Mouse (Mus musculus): ENCODE measurements around the gene Tia1.

Tia1 gene

DNA sequence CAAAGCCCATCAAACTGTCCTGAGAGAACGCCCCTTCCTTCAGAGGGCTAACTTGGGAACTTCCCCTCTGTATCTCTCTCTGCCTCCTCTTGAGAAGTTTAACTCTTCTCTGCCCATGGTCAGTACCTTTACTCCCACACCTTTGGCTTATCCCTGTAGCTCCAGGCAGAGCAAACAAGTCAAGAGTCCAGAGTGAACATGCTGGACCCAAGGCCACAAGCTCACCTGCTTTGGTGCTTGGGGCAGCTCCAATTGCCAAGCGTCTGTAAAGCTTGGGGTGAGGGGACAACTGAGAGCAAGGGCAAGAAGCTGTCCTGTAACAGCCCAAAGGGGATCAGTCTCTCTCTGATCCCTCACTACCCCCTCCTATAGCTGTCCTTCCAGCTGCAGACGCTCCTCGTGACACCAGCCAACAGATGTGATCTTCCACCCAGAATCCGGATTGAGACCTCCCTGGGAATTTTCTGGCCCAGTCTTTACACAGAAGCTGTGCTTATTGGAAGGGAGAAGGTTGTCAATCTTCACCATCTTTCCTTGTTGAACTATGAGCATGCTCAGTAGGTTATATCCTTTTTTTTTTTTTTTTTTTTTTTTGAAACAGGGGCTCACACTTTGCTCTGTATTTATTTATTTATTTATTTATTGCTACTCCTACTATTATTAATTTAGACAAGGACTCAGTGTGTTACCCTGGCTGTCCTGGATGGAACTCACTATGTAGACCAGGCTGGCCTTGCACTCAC is 18.5 kb upstream of the Tia1 start:
- DNase-seq (ENCODE audit: low spot score in 2 of 2): no peak

DNA sequence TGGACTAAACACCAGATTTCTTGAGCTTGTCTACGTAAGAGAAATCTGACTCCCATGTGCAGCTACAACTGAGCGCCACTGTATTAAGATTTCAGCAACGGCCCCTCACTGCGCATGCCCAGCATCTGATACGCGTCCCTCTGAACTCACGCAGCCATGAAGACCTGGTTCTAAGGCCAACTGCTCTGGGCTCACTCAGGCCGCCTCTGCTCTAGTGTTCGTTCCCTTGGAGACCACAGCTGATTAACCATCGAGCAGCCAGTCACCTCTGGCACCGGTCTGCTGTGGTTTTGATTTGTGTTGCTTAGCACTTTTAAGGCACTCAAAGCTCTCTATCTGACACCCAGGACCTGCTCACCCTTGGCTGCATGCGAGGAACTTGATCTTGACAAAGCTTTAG is 16.7 kb upstream of the Tia1 start:
- DNase-seq (ENCODE audit: low spot score in 2 of 2): no peak

DNA sequence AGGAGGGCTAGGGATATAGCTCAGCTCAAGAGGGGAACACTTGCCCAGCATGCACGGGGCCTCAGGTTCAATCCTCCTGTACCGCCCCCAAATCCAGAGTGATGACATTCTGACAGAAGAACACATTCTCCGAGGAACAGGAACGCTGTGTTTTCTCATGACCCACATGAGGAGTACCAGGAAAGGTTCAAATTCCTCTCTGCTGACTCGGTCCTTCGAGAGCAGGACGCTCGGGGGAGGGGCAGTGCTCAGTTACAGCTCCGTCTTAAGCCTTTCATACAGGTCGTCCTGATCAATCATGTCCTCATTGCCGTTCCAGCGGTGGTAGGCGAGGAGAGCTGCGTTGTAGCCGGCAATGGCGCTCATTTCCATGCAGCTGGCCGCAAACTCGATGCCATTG is 15.6 kb upstream of the Tia1 start:
- DNase-seq (ENCODE audit: low spot score in 2 of 2): no peak

DNA sequence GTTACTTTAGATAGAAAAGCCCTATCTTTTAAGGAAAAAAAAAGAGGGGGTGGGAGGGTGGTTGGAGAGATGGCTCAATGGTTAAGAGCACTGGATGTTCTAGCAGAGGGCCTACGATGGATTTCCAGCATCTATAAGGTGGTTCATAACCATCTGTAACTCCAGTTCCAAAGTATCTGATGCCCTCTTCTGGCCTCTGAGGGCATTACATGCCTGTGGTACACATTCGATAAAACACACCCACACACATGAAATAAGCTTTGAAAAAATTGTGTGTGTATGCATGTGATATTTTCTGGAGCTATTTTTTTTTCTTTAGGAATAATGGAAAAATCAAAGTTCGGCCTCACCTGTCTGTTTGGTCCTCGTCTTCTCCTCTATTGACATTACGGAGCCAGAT is 12.7 kb upstream of the Tia1 start:
- no peak for DNase-seq (ENCODE audit: low spot score in 2 of 2)

DNA sequence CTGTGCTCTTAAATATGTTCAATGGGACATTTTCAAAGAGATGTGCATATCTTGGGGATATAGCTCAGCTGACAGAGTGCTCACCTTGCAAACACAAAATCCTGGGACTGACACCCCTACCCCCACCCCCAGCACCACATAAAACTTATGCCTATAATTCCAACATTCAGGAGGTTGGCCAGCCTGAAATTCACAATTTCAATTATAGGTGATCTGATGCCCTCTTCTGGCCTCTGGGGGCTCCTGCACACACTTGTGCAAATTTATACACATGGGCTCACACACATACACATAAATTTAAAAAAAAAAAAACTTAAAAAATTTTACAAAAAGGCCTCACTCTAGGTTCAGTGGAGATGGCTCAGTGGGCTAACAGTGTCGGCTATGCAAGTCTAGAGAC is 10.8 kb upstream of the Tia1 start:
- DNase-seq (ENCODE audit: low spot score in 2 of 2): no peak

DNA sequence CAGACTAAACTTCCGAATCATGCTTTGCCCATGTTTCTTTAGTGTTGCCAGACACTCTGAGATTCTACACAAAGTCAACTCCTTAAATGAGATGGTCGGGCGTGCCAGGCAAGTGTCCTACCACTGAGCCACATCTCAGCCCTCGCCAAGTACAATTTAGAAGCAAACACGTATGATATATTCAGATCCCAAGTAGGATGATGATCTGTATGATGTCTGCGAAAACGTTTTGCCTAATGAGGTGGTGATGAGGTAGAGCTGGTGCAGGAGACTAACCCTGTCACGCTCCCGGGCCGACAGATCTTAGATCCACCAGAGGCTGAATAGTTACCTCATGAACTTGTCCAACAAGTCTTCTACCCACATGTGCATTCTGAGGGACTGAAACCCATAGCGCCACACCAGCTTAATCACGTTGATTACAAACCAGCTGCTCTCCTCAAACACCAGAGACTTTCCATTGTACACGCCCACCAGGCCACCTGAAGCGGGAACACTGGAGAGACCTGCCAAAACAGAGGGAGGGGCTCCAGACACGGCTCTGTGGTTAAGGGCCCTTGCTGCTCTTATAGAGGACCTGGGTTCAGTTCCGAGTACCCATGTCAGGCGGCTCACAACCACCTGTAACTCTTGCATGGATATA is 9.8 kb upstream of the Tia1 start:
- DNase-seq (ENCODE audit: low spot score in 2 of 2): no peak

DNA sequence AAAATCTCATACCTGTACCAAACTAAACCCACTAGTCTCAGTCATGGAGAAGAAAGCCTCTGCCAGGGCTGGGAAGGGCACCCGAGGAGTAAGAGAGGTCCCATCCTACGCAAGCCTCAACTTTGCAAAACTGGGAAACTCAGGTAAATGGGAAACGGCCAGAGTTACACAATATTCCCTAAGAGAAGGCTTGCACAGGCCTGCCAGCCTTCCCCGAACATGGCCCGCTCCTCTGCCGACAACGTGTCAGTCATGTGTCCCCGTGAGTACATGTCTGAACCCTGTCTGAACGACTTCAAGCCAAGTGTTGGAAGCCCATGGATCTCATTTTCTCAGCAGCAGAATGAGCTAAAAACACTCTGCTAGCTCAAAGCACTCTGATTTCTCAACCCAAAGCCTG is 9.0 kb upstream of the Tia1 start:
- no peak for DNase-seq (ENCODE audit: low spot score in 2 of 2)

DNA sequence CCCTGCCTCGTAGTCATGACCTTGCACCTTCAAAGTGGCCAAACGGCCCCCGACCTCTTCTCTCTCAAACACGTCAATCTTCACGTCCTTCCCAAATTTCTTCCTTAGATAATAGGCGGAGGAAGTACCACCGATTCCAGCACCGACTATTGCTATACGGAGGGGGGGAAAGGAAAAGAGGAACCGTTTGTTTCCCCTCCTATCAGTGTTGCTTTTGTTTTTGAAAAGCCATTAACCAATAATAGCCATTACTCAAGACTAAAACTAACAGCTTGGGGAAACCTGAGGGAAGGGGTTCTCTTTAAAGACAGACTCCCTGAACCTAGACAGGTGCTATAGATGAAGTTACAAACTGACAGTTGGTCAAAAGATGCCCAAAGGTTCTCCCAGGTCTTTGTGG is 8.1 kb upstream of the Tia1 start:
- no peak for DNase-seq (ENCODE audit: low spot score in 2 of 2)

DNA sequence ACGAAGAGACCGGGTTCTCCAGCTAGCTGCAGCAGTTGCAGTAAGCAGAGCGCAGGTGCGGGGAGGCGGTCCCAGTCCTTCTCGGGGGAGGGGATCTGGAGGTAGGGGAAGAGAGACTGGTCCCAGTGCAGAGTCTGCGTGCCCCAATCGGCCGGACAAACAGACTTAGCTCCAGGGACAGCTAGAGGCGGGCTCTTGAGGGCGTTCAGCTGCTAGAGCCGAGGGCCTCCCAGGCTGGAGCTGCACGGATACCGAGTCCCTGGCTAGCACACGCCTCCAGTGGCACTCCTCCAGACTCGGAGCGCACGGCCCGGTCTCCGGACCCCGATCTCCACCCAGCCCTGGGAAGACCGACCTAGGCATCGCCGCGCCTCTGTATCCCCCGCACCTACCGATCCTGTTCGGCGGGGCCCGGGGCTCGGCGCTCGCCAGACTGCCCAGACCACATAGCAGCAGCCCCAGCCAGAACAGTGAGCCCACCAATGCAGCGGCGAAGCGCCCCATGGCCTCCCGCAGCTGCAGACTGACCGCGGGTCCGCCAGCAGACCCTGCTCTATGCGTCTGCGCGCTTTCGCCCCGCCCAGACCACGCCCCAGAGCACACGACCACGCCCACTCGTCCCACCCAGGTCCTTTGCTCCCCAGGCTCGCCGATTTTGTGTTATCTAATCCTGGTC is 7.3 kb upstream of the Tia1 start, which contains the start of gene Pcyox1:
Pcyox1 (minus strand) TSS at position 574 of the 676 bp plus-strand sequence.
- DNase-seq (ENCODE audit: low spot score in 2 of 2): peak; percentile 86

DNA sequence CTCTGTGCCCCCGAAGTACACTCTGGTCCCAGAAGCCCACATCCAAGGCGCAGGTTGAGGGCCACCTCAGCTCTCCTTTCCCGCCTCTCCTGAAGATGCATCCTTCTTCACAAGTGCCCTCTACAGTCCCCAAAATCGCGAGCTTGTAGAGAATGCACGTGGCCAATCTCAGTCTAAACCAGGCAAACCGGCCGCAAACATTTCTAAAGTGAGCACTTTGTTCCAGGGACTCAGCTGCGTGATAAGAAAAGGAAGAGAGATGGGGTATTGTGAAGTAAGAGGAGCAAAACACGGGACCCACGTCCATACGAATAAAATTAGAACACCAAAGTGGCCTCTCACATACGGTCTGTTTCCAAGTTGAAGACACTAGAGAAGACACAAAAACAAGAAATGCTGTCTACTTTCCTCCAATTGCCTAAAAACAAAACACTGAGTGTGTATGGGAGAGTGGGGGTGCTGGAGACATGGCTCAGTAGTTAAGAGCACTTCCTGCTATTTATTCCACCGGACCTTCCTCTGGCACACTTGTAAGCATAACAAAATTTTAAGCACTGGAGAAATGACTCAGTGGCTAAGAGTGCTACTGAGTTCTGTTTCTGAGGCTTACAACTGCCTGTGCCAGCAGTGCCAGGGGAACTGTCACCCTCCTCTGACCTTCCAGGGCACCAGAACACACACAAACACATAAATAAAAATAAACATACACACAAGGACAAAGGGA is 6.6 kb upstream of the Tia1 start:
- no peak for DNase-seq (ENCODE audit: low spot score in 2 of 2)

DNA sequence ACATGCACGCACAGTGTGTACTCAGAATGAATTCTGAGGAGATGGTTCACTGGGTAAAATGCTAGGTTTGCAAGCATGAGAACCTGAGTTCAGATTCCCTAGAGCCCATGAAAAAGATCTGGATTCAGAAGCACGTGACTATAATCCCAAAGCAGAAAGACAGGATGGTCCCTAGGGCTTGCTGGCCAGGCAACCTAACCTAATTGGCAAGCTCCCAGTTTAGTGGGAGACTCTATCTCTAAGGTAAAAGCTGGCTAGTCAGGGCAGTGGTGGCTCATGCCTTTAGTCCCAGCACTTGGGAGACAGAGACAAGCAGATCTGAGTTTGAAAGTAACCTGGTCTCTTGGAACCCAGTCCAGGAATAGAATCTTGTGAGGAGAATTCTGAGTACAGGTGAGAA is 5.0 kb upstream of the Tia1 start:
- DNase-seq (ENCODE audit: low spot score in 2 of 2): no peak

DNA sequence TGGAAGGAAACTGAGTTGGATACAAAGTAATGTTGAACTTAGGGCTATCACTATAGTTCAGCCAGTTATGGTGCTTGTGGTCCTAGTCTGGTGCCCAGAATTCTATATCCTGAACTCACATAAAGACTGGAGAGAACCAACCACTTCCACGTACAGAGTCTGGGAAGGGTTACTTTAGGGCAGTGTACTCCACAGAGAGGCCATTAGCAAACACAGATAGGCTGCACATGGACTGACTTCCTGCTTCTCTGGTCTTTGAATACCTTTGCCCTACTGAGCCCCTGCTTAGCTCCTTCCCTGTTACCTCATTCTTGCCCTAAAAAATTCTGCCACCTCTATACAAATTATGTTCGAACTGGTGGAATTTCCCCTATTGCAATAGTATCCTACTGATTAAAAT is 4.0 kb upstream of the Tia1 start:
- no peak for DNase-seq (ENCODE audit: low spot score in 2 of 2)

DNA sequence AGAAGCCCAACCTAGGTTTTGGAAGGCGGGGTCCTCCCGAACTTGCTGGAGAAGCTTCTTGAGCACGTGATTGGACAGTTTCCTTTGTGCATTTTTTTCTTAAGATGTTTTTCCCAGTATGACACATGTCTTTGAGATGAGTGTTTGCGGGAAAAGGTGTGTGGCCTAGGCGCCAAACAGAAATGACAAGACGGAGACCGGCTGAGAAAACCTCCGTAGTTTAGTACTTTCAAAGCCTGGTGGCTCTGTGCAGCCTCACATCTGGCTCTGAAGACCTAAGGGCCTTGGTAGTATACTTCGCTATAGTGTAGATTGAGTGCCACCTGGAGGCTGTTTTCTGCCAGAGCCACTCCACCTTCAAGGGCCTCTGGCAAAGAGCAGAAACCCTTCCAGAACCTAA is 3.0 kb upstream of the Tia1 start:
- peak; percentile 52 to 65 for DNase-seq (ENCODE audit: low spot score in 2 of 2)

DNA sequence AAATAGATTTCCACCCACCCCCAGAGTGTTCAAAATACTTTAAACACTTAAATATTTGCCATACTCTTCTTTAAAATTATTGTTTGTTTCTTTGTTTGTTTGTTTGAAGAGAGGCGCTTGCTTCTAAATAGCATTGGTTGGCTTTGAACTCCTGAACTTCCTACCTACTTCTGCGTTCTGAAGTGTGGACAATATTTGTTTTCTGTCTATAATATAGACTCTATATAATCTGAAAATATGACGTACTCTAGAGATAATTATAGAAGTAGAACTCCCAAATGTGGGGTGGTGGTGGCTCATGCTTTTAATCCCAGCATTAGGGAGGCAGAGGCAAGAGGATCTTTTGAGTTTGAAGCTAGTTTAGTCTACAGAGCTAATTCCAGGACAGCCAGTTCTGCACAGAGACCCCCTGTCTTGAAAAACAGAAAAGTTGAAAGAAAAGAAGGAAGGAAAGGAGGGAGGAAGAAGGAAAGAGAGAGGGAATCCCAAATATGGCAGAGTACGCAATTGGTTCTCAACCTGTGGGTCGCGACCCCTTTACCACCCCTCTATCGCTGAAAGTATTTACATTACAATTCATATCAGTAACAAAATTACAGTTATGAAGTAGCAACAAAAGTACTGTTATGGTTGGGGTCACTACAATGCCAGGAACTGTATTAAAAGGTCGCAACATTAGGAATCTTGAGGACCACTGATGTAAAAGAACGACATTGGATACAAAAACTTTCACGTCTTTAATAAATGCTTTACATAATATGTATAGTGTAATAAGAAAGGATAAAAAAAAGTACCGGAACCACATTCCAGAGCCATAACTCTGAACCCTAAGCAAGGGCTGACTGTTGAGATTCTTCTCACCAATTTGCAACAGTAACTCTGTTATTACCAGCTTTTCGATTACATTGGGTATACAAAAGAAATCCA is 1.1 kb upstream of the Tia1 start:
- no peak for DNase-seq (ENCODE audit: low spot score in 2 of 2)

DNA sequence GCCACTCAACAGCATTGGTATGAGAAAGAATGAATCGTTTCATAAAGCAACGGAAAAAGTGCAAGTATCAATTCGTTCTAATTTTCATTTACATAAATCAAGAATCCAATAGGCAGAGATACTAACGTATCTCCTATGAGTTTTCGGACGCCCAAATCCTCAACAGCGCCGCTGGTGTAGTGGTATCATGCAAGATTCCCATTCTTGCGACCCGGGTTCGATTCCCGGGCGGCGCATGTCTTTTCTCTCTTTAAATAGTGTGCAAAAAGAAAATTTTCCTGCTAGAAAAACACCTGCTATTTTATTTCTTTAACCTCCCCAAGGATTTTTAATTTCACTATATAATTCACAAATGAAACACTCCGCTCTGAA is 305 bp upstream of the Tia1 start:
- DNase-seq (ENCODE audit: low spot score in 2 of 2): peak; percentile 96 to 98

DNA sequence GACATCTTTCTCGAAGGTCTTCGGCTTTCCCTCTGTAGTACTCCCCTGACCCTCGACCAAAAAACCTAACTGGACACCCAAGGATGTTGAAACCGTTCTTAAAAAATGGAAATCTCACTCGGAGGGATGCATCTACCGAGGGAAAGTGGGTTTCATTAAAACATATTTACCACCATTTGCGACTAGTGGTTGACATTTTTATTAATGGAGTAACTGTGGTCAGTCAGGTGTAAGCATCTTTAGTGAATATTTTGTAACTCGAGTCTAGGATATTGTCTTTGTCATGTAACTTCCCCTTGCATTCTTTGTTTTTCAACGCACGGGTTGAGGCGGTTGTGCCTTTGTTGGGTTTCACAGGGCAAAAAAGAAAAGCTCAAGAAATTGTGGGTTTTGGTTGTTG is 977 bp downstream of the Tia1 start:
- DNase-seq (ENCODE audit: low spot score in 2 of 2): no peak

DNA sequence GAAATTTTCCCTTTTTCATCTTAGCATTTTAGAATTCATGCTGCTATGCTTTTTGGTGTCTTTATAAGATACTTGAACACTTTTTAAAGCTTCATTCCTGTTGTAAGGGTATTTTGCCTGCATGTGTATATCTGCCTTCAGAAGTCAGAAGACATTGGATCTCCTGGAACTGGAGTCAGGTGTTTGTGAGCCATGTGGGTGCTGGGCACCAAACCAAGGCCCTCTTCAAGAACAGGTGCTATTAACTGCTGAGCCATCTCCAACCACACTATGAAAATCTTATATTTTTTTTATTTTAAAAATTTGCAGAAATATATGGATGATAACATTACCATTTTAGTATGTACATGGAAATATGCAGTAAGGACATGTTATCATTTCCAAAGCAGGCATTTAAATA is 2.3 kb downstream of the Tia1 start:
- DNase-seq (ENCODE audit: low spot score in 2 of 2): no peak

DNA sequence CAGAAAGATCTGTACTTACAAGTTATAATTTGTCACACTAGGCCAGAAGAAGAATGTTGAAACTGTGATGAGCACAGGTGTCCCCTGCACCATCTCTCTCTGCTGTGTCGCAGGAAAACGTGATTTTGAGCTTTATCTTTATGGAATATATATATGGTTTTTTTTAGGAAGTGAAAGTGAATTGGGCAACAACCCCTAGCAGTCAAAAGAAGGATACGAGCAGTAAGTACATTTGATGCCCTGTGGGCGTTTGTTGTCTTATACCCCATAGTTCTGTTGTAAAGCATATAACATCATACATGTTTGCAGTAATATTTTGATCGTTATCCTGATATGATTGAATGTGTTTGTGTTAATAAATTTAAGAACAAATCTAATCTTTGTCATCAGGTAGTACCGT is 14.7 kb downstream of the Tia1 start:
- no peak for DNase-seq (ENCODE audit: low spot score in 2 of 2)

DNA sequence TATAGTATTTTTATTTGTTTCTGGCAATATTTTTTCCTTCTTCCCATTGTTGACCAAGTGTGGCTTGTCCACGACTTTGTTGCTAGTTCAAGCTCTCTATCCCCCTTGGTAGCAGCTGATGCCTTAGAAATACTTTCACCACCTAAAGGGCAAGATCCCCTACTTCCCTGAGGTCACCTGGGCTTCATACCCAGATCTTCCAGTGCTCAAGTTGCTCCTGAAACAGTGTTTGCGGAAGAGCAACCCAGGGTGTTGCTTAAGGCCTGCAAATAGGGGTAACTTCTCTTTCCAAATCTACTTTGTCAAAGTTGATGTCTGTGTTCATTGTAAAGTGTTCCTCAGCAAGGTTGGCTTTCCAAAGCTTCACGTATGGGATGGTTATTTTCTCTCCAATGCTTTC is 15.2 kb downstream of the Tia1 start:
- no peak for DNase-seq (ENCODE audit: low spot score in 2 of 2)

DNA sequence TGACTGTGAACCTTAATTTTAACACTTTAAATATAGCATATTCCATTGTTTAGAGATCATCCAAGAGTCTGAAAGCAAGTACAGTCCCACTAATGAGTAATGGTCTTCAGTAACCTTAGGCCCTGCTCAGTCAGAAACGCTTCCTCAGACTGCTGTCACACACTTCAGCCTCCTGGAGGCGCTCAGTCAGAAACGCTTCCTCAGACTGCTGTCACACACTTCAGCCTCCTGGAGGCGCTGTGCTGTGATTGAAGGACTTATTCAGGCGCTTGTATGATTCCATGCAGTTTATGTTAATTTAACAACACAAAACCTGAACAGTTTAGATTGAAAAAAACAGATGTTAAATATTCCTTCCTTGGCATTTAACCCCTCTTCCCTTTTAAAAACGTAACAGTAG is 16.5 kb downstream of the Tia1 start:
- DNase-seq (ENCODE audit: low spot score in 2 of 2): no peak

DNA sequence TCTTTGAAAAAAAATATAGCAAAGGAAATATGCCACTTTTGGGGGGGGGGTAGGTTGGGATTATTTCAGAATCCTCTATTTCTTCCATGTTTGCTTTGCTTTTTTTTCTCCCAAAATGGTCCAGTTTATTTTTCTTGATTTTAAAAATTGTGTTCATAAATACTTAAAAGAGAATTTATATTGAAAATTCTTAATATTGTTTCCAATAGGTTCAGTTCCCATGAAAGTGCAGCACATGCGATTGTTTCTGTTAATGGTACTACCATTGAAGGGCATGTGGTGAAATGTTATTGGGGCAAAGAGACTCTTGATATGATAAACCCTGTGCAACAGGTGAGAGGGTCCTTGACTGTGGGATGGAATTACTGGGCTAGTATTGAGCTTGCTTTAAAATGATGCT is 22.3 kb downstream of the Tia1 start, which contains the start of gene Gm44790:
Gm44790 (plus strand) TSS at position 301 of the 400 bp plus-strand sequence.
- no peak for DNase-seq (ENCODE audit: low spot score in 2 of 2)
